Mouse (Mus musculus): ENCODE data around the gene Lgr5. TPM values are rescaled to one million over a fixed set of nuclear protein-coding genes. Genes with fewer than 3 reads are reported as not detected.

The Lgr5 gene
- total RNA-seq, 2 experiments from 2014 or later = 18.5 to 29.2 TPM

DNA sequence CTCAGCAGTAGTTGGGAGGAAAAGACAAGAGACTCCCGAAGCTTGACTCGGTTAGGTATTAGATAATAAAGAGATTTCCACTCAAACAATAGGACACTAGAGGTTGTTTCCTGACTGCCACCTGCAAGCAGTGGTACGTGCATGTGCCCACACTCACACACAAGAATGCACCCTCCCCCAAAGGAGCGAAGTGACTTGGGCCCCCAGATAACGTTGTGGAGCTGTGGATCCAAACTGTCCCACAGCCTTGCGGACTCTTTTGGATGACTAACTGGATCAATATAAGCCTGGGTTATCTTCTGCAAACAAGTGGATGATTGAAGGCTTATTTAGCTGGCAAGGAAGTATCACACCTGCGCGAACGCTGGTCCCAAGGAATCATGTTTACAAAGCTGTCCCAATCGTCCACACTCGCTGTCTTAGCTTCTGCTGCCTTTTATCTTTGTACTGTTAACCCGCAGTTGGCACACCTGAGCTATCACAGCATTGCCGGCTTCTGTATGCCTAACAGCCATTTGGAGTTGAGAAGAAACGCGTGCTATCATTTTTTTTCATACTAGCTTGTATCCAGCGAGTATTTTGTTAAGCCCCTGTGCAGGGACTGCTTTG lies 81.8 kb downstream of the Lgr5 start:
- no peak for DNase-seq (ENCODE audit: low spot score in 2 of 2)

GRCm38 (mm10) chr10:115505155-115505554 lies 82.4 kb downstream of the Lgr5 start:
- DNase-seq (ENCODE audit: low spot score in 2 of 2) = no peak

DNA sequence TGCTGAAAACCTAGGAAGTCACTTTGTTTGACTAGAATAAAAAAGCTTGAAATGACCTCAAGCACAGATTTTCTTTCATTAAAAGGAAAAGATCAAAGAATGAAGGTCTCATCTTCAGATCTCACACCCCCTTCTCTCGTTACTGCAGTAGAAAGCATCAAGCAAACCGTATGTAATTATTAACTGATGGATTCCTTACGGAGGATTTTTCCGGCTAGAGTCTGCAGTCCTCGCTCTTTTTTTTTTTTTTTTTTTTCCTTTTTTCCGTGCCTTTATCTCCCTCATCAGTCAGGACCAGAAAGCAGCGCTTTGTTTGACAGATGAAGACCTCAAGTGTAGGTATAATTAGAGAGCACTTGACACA lies 93.8 kb downstream of the Lgr5 start:
- DNase-seq (ENCODE audit: low spot score in 2 of 2) = no peak

- DNase-seq (ENCODE audit: low spot score in 2 of 2) = no peak
Measured at GRCm38 (mm10) chr10:115492956-115493777, 94.4 kb downstream of the Lgr5 start.

- DNase-seq (ENCODE audit: low spot score in 2 of 2) = no peak
Measured at GRCm38 (mm10) chr10:115491803-115492510, 95.6 kb downstream of the Lgr5 start.

- no peak for DNase-seq (ENCODE audit: low spot score in 2 of 2)
Measured at GRCm38 (mm10) chr10:115485602-115486001, 102.0 kb downstream of the Lgr5 start.

GRCm38 (mm10) chr10:115484660-115485059 lies 102.9 kb downstream of the Lgr5 start:
- DNase-seq (ENCODE audit: low spot score in 2 of 2) = no peak

DNA sequence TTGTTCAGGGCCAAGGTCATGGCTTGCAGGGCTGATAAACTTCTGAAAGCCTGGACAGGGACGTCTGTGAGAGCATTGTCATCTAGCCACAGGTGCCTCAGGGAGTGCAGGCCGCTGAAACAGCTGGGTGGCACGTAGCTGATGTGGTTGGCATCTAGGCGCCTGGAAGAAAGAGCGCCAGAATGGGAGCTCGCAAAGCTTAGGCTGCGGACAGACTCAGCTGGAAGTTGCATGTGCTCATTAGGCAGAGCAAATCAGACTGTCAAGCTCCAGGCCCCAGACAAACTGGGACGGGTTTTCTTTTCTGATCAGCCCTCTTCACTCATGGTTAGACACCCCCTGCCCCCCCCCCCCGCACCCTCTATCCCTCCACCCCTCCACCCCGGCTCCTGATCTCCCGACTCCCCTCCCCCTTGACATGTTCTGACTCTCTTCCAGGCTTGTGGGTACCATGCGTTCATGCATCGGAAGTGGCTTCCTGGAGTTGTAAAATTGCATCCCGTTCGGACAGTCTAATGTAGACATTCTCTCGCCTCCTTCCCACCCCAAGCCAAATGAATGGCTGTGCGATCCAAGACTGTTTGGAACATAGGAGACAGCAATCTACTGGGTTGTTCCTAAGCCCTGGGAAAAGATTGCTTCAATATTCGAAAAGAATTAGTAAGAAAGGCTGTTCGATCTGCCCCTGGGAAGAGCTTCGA lies 109.0 kb downstream of the Lgr5 start:
- no peak for DNase-seq (ENCODE audit: low spot score in 2 of 2)

- DNase-seq (ENCODE audit: low spot score in 2 of 2) = no peak
Measured at GRCm38 (mm10) chr10:115476506-115476905, 111.1 kb downstream of the Lgr5 start.

GRCm38 (mm10) chr10:115475000-115475550 lies 112.5 kb downstream of the Lgr5 start:
- no peak for DNase-seq (ENCODE audit: low spot score in 2 of 2)

DNA sequence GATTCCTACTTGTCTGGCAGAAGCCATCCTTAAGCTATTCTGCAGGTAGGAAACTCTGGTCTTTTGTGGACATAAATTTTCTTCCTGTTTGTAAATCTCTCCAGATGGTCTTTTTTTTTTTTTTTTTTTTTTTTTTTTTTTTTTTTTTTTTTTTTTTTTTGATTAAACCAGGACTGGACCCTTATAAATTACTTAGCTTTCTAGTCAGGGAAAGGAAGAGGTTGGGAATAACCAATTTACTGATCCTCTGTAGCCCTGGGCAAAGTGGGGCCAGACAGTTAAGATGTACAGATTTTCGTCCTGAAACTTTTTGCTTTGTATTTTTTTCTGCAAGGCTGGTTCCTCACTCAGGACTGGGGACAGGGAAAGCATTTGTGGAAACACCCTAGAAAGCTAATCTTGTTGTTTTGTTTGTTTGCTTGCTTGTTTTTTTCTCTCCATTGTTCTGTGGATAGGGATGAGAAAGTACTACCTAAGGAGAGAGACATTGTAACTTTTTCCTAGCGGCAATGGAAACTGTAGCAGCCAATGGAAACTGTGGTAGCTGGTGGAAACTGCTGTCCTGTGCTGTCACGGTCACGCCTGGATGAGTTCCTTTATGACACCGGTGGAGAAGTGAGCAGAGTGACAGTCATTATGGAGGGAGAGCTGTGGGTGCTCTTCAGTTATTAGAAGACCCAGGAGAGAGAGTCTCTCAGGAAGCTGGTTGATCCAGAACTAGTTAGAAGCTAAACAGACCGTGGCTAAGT lies 114.2 kb downstream of the Lgr5 start:
- DNase-seq (ENCODE audit: low spot score in 2 of 2) = no peak

- no peak for DNase-seq (ENCODE audit: low spot score in 2 of 2)
Measured at GRCm38 (mm10) chr10:115470621-115471334, 116.8 kb downstream of the Lgr5 start.

DNA sequence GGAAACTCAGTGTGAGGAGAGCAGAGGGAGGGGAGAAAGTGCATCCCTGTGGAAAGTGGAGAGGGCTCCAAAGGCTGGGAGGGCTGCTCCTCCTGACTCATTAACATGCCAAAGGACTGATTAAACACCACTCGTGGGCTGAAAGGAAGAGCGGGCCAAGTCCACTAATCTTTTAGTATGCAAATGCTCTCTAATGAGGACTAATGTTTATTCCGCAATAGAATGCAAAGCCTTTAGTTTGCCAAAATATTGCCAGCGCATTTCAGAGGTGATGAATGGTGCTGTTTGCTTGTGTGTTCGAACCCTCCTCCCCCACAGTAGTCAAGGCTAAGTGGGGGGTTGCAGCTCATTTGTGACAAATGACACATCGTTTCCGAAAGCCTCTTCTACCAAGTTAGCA lies 118.5 kb downstream of the Lgr5 start:
- DNase-seq (ENCODE audit: low spot score in 2 of 2) = no peak

DNA sequence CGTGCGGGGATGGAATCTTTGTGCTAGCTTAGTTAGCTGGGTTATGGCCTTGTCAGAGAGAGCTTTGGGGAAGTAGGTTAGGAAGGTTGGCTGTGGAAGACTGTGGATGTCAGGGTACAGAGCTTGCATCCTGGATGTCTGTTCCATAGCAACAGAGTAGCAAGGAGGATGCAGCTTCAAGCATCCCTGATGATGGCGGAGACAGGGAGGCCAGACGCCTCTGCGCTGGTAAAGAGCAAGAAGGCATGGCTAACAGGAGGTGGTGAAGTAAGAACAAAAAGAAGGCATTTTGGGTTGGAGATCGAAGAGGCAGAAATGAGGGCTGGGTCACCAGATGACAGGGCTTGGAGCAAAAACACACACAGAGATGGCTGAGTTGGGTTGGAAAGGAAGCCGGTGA lies 118.9 kb downstream of the Lgr5 start:
- DNase-seq (ENCODE audit: low spot score in 2 of 2) = no peak

DNA sequence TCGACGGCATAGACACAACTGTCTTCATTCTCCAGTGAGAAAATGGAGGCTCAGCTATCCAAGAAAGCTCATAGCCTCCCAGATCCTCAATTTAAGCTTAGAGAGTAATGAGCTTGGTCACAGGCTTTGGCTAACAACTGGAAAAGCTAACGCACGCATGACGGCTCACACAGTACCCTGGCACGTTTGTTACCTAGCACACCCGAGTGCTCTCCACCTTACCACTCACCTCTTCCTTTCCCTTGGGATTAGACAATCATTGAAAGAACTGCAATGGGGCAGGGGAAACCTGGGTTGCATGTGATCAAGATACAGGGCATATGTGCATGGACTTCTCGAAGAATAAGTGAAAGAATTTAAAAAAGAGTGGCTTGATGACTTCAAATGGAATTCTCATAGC lies 119.6 kb downstream of the Lgr5 start:
- DNase-seq (ENCODE audit: low spot score in 2 of 2) = no peak

GRCm38 (mm10) chr10:115465778-115466177 lies 121.8 kb downstream of the Lgr5 start:
- DNase-seq (ENCODE audit: low spot score in 2 of 2) = no peak

- no peak for DNase-seq (ENCODE audit: low spot score in 2 of 2)
Measured at GRCm38 (mm10) chr10:115465072-115465471, 122.5 kb downstream of the Lgr5 start.

DNA sequence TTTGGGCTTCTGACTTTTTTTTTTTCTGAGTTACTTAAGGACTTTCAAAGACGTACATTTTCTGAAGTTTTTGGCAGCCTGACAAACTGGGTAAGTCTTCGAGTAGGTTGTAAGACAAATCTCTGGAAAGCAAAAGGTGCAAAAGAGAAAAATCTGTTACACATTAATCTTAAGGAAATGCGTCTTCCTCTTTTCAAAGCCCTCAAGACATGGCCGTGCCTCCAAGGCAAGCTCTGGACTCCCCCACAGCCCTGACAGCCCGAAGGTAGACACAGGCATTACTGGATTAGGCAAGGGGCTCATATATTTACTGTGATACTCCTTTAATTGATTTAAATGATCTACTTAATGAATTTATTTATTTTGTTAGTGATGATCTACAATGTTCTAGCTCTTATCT lies 124.9 kb downstream of the Lgr5 start:
- no peak for DNase-seq (ENCODE audit: low spot score in 2 of 2)

DNA sequence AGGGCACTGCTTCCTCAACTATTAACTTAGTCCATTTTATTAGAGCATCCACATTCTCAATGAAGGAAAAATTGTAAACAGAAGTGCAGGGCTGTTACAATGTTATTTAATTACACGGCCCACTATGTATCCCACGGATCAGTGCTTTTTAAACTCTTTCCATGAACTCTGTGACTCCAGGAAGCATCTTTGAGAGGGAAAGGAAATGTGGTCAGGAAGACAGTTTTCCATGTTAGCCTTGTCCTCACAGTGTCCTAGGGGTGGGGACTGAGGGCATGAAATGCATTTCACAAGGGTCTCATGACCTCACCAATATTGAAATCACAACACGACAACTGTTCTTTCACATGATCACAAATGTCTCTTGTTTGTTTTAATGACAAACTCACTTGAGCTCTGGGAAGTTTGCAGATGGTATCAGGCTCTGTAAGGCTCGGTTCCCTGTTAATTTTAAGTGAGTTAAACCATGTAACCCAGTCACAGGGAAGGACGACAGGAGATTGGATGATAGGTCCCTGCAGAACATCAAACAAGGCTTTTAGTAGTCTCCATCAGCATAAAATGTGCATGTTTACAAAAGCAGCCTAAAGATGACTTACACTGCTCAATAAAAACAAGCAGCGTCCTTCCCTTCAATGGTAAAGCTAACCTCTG lies 130.1 kb downstream of the Lgr5 start:
- DNase-seq (ENCODE audit: low spot score in 2 of 2) = no peak
